Mouse (Mus musculus) gastrocnemius, postnatal 25 days (tissue): ENCODE measurements at regions not wholly inside any gene's neighbourhood (a gene's known extent, or its start where the extent isn't known, plus 50 kb on each side); places are given as distances from the start of the nearest gene placed in this dataset.

Experiments used
- DNase-seq: peaks from one replicate; pipeline ENCODE4 v3.0.0; 2022

DNA sequence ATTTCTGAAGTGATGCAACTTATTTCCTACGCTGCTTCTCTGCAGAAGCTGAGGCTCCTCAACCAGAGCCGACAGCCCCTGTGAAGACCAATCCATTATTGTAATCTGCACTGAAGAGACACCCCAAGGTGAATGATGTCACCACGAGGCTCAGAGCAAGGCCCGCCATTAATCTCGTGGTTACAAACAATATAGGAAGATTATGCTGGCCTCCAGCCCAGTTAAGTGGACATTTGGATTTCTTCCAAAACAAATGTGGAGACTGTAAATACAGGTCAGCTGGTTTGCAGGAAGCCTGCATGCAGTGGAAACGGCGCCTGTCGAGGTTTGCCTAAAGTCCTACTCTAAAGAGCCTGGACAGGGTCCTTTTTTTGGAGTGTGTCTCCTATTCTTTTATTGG, 390.6 kb upstream of the Zmiz1 start:
- DNase-seq: no peak

GRCm38 (mm10) chr14:25073143-25073542, 385.8 kb upstream of the Zmiz1 start:
- no peak for DNase-seq

DNA sequence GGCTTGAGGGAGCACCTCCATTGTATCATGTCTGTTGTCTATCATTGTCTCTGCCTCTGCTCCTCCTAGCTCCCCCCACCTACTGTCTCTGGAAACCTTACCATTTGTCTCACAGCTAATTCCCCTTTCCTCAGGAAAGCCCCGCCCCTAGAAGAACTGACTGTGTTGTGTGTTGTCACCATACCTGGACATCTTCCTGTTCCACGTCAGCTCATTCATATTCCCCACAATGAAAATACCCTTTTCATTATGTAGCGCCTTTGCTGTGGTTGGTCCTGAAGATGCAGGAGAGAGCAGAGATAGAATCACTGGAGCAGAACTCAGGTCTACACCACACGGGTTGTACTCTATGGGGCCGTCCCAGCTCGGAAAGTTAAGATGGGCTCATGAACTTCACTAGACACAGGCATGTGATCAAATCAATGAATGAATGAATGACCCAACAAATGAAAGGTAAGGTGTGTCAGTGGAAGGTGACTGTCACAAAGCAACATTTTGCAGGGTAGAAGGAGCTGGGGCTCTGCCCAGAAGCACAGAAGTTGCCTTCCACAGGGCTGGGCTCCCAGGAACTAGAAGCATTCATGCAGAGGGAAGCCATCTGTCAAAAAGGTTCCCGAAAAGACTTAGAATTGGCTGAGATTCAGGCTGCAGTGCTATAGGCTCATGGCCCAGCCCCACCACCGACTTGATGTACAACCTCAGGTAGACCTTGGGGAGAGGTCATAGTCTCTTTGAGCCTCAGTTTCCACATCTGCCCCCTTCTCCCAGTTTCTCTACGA, 384.8 kb upstream of the Zmiz1 start:
- DNase-seq: no peak

DNA sequence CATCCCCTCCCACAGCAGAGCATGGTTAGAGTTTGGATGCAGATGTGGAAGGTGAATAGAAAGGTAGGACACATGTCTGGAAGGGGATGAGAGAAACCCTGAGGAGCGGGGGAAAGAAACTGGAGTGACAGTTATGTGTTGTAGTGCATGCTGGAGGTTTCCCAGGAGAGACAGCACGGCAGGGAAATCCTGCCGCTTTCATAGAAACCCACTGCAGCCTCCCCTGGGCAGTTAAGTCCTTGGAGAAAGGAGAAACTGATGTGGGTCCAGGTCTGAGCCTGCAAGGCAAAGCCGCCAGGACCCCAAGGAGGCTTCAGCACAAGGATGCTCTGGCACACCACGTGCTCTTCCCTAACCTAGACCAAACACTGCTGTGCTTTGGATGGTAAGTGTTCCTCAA, 384.1 kb upstream of the Zmiz1 start:
- no peak for DNase-seq

GRCm38 (mm10) chr14:25080431-25080830, 378.6 kb upstream of the Zmiz1 start:
- DNase-seq: no peak

- DNase-seq: no peak
Measured at GRCm38 (mm10) chr14:25083847-25084246, 375.1 kb upstream of the Zmiz1 start.

GRCm38 (mm10) chr14:25096786-25097185, 362.2 kb upstream of the Zmiz1 start:
- no peak for DNase-seq

DNA sequence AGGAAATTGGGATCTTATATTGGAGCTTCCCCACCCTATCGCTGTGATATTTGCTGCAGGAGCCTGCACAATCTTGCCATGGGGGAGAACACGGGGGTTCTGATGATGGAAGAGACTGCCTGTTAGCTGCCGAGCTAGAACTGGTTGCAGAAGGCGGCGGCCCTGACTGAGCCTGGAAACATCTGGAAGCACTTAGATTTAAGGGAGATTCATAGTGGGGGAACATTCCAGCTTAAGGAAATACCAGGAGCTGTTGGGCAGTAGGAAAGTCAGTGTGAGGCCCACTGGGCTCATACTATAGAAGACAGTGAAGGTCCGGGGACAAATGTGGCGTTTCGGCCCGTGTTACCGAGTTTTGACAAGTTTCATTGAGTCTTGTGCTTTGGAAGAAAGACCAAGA, 353.6 kb upstream of the Zmiz1 start:
- peak; percentile 14 for DNase-seq

DNA sequence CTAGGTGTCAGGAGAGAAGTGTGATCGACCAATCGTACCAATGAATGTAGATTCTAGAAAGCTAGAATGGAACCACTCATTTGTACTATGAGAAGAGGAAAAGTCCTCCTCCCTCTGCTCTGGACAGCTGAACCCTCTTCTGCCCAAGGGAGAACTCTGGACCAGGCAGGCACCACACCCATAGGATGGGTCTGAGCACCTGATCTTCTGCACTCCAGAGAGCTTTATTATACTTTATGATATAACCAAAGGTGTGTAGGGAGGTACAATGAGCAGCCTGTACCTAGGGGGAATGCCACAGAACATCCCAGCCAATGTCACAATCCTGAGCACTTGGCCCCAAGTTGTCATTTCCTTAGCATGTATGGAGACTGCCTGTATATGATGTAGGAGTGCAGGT, 352.5 kb upstream of the Zmiz1 start:
- DNase-seq: no peak

DNA sequence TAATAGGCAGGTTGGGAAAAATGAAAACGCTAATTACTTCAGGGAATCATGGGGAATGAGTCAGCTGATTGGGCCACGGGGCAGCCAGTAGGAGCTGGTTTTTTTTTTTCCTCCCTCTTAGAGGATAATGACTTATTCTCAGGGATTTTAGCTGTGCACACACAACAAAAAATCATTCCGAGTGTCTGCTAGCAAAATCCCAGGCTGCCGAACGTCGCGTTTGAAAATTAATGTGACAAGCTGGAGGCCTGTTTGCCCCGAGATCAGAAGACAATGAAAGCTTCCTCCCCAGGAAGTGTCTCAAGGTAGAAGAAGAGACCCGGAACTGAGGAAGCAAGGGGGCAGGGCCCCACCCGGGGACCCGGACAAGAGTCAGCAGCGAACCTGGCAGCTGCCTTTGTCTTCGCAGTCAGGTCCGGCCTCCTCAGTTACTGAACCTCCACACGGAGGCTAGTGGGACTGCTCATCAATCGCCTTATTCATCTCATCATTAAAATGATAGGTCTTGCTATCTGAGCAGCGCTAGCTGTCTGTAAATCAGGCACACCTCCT, 350.8 kb upstream of the Zmiz1 start:
- DNase-seq: no peak

DNA sequence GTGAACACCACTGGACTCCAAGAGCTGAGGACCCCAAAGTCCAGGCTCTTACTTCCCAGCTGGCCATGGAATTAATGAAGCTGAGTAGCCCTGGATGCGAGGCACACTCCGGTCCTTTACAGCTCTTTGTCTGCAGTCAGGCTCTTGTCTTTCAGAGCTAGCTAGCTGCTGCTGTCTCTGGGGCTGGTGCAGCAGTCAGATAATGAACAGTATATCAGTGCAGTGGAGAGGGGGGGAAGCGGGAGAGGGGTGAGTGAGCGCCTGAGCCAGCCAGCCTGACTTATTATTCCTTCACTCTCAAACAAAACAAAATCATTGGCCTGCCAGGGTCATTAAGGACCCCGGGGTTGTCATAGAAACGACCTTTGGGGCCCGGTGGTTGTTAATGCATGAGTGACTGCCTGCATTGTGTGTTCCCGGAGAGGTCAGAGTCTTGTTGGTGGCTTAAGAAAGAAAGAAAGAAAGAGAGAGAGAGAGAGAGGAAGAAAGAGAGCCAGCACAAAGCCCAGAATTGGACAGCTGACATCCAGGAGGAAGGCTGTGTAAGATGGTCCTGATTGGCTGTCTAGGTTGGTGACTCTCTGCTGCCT, 350.2 kb upstream of the Zmiz1 start:
- DNase-seq: no peak

- no peak for DNase-seq
Measured at GRCm38 (mm10) chr14:25109691-25110090, 349.3 kb upstream of the Zmiz1 start.

DNA sequence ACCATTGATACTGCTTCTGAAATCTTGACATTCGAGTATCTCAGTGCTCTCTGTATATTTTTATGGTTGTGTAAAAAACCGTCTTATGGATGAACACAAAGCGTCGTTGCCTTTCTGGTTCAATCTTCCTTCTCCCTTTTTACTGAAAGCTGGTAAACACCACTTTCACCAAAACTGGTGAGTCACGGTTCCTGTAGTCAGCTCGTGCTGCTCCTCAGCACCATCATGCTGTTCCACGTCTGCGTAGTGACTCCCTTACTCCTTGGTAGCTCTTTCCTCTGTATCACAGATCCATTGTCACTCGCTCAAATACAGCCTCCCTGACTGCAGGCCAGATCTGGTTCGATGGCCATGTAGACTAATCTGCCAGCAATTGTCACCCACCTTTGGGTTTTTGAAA, 346.2 kb upstream of the Zmiz1 start:
- DNase-seq: no peak

- no peak for DNase-seq
Measured at GRCm38 (mm10) chr14:25113326-25113725, 345.7 kb upstream of the Zmiz1 start.

- peak; percentile 45 for DNase-seq
Measured at GRCm38 (mm10) chr14:25116424-25116823, 342.6 kb upstream of the Zmiz1 start.

DNA sequence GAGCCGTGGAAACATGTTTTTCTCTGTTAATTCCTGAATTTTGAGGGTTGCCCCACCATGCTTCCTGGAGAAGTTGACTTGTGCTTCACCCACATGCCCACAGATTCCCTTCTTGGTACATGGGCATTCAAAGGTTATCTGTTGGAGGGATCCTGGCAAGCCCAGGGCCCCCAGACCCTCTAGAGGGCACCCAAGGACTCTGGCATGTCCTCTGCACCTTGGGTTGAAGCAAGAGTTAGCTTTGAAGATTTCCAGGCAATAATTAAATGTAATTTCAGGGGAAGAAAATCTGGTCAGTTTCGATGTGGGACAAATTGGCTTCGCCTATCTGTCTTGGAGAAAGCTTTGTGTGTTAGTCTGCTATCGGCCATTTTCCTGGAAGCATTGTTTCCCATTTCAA, 339.0 kb upstream of the Zmiz1 start:
- DNase-seq: no peak

DNA sequence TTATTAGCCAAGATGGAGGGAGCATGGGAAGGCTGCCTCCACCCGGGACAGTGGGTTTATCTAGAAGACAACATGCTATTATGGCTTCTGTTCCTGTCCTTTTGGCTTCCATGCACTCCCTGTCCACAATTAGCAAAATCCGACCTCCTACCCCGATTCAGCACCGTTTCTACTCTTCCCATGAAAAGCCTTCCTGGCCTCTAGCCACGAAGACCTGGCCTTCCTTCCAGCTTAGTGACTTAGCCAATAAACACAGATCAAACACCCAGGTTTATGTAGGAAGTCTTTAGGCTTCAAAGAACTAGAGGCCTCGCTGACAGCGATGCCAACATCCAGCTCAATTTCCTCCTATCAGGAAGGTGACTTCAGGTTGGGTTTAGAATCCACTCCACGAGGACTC, 338.5 kb upstream of the Zmiz1 start:
- DNase-seq: no peak

- no peak for DNase-seq
Measured at GRCm38 (mm10) chr14:25122971-25123535, 335.9 kb upstream of the Zmiz1 start.

- DNase-seq: no peak
Measured at GRCm38 (mm10) chr14:25123541-25124337, 335.2 kb upstream of the Zmiz1 start.

DNA sequence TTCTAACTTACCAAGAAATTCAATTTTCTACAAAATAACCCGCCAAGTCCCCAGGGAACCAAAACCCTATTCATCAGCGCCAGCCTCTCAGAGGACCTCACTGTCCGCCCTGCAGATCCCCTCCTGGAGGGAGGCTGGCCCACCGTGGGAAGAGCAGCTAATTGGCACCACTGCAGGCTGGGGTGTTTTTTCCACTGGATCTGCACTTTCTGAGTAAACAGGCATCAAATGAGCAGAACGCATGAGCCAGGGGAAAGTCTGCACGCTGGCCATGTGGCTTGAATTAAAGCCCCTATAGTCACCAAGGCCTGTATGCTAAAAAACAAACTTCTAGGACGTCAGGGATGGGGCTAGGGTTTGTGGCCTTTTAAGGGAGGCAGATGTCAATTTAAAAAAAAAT, 332.4 kb upstream of the Zmiz1 start:
- no peak for DNase-seq

DNA sequence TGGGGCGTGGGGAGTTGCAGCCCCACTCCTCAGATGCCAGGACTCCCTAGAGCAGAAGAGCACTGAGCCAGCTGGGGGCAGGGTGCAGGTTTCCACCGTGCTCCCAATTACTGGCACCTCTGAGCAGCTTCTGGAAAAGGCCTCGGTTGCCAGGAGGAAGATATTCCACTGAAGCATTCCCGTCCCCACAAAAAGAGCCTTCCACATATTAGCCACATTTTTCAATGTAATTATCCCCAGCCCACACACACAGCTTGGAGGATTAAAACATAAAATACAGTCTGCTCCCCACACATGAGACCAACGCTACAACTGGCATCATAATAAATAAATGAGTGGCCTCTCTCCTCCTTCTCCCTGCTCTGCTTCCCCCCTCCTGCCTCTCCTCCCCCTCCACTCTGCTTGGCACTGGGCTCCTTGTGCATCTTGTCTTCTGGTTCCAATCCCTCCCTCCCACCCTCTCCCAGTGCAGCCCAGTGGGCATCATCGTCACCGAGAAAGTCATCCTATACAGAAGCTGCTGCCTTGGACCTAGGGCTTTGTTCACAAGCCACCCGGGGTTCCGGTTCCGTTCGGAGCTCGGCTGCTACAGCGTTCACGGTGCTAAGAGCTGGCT, 331.3 kb upstream of the Zmiz1 start:
- no peak for DNase-seq

DNA sequence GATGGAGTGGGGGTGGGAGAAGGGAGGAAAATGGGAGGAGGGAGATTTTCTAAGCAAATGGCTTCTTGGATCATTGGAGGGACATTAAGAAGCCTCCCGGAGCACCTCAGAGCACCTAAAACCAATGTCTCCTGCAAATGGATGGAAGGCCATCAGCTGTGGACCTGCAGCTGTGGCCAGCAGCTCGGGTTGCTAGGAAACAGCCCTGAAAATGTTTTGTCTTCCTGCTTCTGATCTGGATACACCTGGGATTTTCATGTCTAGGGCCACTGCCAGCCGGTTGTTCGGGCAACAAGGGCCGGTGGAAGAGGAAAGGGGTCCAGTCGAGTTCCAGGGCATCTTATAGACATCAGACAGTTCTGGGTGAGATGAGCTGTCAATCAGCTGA, 330.8 kb upstream of the Zmiz1 start:
- DNase-seq: no peak
